Mouse (Mus musculus): ENCODE results near the gene Clec16a.

Gene Clec16a

DNA sequence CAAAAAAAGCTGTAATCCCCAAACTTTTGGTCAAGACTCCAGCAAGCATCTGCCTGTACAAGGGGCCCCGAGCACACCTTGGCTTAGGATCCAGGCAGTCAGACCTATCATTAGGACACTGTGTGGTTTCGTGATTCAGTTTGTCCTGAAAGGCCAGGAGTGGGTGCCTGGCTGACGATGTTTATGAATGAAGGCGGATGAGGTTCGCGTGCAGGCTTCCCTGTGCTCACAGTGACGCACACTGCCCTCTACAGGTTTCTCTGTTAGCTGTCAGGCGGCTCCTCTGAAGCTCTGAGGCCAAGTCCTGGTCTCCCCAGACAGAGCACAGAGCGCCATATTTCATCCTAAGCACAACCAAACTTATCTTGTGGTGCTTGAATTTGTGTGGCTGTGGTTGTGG is 241.1 kb downstream of the Clec16a start:
- peak; percentile 92 for DNase-seq (ENCODE audit: low read depth, low spot score)

DNA sequence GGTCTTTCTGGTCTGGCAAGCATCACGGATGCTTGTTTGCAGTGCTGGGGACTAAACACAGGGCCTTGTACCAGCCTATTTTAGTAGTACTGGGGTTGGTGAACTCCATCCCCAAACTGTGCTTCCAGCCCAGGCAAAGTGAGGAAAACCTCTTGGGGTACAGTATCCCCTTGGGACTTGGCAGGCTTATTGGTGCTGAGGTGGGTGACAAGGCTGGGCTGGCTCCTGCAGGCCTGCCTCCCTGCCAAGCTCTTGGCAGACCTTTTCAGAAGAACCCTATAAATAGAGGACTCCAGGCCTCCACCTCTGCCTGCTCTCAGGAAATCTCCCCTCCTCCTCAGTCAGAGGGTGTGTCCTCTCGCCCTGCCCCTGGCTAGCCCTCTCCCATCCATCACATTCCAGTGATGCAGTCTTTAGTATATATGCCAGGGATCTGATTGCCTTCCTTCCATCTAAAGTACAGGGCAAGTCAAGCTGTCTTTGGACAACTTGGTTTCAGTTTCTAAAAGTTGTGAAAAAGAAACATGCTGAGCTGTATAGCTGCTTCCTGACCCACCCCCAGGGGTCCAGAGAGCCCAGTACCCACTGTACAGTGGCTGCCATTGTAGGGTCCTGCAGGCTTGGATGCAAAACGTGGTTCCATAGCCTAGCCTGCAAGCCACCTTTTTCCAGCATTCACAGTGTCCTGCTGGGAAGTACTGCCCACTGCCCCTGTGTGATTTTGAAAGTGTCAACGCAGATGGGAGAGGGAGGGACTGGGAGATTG is 241.8 kb downstream of the Clec16a start:
- DNase-seq (ENCODE audit: low read depth, low spot score) = no peak

DNA sequence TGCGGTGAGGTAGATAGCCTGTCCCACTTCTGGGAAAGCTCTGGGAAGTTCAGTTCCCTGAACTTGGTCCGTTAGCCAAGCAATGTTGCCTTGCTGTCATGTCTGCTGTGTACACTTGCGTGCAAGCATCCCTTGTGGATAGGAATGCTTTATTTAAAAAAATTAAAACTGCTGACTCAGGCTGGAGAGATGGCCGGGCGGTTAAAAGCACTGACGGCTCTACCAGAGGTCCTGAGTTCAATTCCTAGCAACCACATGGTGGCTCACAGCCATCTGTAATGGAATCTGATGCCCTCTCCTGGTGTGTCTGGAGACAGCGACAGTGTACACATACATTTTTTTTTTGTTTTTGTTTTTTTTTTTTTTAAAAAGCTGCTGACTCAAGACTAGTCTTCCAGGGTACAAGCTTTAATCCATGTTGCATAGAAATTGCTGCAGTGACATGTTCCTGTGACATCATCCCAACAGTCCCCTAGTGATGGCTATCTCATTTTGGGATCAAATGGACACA is 242.5 kb downstream of the Clec16a start:
- no peak for DNase-seq (ENCODE audit: low read depth, low spot score)

GRCm38 (mm10) chr16:10788271-10788670 is 243.1 kb downstream of the Clec16a start, which contains the start of gene Tnp2:
Tnp2 (minus strand) TSS chr16:10788660.
- DNase-seq (ENCODE audit: low read depth, low spot score) = no peak

DNA sequence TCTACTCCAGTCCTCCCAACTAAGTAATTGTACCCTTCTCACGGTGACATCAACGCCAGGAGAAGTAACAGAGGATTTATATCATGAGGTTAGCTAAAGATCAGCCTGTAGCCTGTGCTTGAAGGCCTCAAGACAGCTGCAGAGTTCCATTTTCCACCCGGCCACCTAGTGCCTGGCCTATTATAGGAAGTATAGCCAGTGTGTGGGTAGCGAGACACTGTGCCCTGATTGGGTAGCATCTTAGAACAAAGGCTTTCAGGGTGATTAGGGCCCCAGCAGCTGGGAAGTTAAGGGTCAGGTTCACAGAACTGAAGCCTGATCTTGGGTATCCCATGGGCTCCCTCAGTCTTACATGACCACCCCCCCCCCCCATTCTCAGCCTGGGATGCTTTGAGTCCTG is 243.7 kb downstream of the Clec16a start:
- DNase-seq (ENCODE audit: low read depth, low spot score) = no peak

DNA sequence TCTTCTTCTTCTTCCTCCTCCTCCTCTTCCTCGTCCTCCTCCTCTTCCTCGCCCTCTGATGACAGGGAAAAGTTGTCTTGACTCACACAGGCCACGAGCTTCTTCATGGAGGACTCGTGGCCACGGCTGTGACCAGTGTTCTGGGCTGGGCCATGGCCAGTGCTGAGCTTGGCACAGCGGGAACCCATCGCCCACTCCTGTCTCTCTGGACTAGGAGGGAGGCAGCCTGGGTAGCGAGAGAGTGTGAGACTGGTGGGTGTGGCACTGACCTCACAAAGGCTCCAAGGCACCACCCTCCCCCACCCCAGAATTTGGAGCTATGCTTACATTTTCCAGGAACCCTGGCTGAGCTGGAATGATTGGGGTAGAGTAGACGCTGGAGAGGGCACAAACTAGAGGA is 245.6 kb downstream of the Clec16a start, which contains the start of gene Prm3:
TSS of gene Prm3 (minus strand) at position 213 of the 400 bp plus-strand sequence.
- DNase-seq (ENCODE audit: low read depth, low spot score) = no peak
